Mouse (Mus musculus): ENCODE data around the gene Map3k1. TPM values are rescaled to one million over a fixed set of nuclear protein-coding genes. Genes with fewer than 3 reads are reported as not detected.

The Map3k1 gene
- polyA plus RNA-seq, 1 experiment: 34.5 TPM

DNA sequence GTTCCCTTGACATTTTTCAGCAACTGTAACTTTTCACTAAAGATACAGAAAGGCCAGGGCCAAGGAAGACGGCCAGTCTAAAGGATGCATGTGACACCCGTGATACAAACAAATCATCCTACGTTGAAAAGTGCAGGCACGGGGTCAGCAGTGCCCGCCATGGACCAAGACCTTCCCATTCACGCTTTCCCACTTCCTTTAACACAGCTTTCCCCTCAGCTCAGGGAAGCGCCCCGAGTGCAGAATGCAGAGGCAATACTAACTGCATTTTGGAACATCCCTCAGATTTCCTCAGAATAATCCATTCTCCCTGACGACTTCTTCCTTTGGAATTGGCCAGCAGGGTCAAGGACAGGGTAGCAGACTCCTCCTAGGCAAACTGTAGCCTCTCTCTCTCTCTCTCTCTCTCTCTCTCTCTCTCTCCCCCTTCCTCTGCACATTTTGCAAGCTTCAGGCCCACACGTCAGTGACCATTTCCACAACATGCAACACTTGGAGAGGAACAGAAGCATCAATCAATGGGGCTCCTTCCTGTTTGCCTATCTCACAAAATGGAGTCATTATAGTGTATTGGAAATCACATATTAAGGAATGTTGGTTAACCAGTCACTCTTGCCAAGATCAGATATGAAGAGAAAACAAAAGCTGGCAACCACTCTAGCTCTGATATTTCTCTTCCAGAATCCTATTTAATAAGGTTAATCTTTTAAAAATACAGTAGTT lies 3.7 kb downstream of the Map3k1 start:
- Histone ChIP-seq H3K4me3 (ENCODE audit: low read depth, low read length) (no peak overlapping the region), H3K9ac (ENCODE audit: low read depth, poor library complexity, severe bottlenecking) (no peak overlapping the region), H3K27ac (ENCODE audit: insufficient read depth, low read length) (no peak overlapping the region), H3K9me3 (replicated peaks; ENCODE audit: control insufficient read depth, insufficient read depth, low read length, poor library complexity, severe bottlenecking) (no peaks in the 10 kb centered on the region), H3K36me3 (ENCODE audit: control insufficient read depth, insufficient read depth, low read length, poor library complexity, severe bottlenecking) (no peaks in the 10 kb centered on the region), H3K4me1 (ENCODE audit: control insufficient read depth, insufficient read depth, low read length) (peaks cover 2% of the 10 kb centered on the region), H3K27me3 (ENCODE audit: control insufficient read depth, insufficient read depth, low read length, poor library complexity, severe bottlenecking) (no peaks in the 10 kb centered on the region)
- TF ChIP-seq CTCF (IDR thresholded peaks at IDR 0.05; ENCODE audit: low read depth, low read length): no peak
- TF ChIP-seq POLR2A (IDR thresholded peaks at IDR 0.05; ENCODE audit: insufficient read depth, low read length): no peak
- TF ChIP-seq EP300 (IDR thresholded peaks at IDR 0.05; ENCODE audit: insufficient read depth, low read depth, low read length): no peak

DNA sequence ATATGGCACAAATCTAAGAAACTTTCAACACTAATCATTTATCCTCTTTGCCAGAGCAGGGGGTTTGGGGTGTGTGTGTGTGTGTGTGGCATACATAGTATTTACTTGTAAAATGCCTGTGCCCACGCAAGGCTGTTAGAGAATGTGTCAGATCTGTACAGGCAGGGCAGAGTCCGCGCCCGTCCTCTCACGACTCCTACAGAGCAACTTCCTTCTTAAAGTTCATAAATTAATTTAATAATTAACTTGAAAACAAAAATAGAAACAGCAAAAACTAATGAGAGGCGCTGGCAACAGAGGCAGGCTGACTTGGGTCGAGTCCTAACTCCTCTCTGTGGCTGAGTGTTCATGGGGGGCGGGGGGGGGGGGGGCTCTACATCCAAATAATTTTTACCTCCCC lies 4.6 kb downstream of the Map3k1 start:
- Histone ChIP-seq H3K4me3 (ENCODE audit: low read depth, low read length) (no peak overlapping the region), H3K36me3 (ENCODE audit: control insufficient read depth, insufficient read depth, low read length, poor library complexity, severe bottlenecking) (no peaks in the 10 kb centered on the region), H3K9me3 (replicated peaks; ENCODE audit: control insufficient read depth, insufficient read depth, low read length, poor library complexity, severe bottlenecking) (no peaks in the 10 kb centered on the region), H3K27ac (ENCODE audit: insufficient read depth, low read length) (no peak overlapping the region), H3K4me1 (ENCODE audit: control insufficient read depth, insufficient read depth, low read length) (peaks cover 2% of the 10 kb centered on the region), H3K9ac (ENCODE audit: low read depth, poor library complexity, severe bottlenecking) (no peak overlapping the region), H3K27me3 (ENCODE audit: control insufficient read depth, insufficient read depth, low read length, poor library complexity, severe bottlenecking) (no peaks in the 10 kb centered on the region)
- TF ChIP-seq EP300 (IDR thresholded peaks at IDR 0.05; ENCODE audit: insufficient read depth, low read depth, low read length) (no peak), POLR2A (IDR thresholded peaks at IDR 0.05; ENCODE audit: insufficient read depth, low read length) (no peak), CTCF (IDR thresholded peaks at IDR 0.05; ENCODE audit: low read depth, low read length) (no peak)

DNA sequence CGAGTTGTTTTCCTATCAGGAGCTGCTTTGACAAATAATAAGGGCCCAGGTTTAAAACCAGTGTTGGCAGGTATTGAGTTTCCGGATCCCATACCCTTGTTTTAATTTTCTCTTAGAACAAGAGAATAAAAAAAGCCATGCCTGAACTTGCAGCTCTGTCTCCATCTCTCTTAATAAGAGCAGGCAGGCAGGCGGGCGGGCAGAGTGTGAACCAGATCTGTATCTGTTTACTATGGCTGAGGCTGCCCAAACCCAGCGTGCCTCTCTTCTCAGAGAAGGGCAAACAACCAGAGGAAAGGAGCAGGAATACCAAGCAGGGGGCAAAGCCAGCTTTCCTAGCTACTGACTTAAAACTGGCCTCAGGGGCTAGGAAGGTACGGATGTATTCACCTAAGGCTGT lies 5.3 kb downstream of the Map3k1 start:
- peaks cover 2% of the 10 kb centered on the region for H3K4me1 ChIP-seq (ENCODE audit: control insufficient read depth, insufficient read depth, low read length)
- no peak overlapping the region for H3K27ac ChIP-seq (ENCODE audit: insufficient read depth, low read length)
- H3K9ac ChIP-seq (ENCODE audit: low read depth, poor library complexity, severe bottlenecking): no peak overlapping the region
- H3K9me3 ChIP-seq (replicated peaks; ENCODE audit: control insufficient read depth, insufficient read depth, low read length, poor library complexity, severe bottlenecking): no peaks in the 10 kb centered on the region
- TF ChIP-seq CTCF (IDR thresholded peaks at IDR 0.05; ENCODE audit: low read depth, low read length): no peak
- no peak for TF ChIP-seq POLR2A (IDR thresholded peaks at IDR 0.05; ENCODE audit: insufficient read depth, low read length)
- TF ChIP-seq EP300 (IDR thresholded peaks at IDR 0.05; ENCODE audit: insufficient read depth, low read depth, low read length): no peak
- H3K36me3 ChIP-seq (ENCODE audit: control insufficient read depth, insufficient read depth, low read length, poor library complexity, severe bottlenecking): no peaks in the 10 kb centered on the region
- no peaks in the 10 kb centered on the region for H3K27me3 ChIP-seq (ENCODE audit: control insufficient read depth, insufficient read depth, low read length, poor library complexity, severe bottlenecking)
- no peak overlapping the region for H3K4me3 ChIP-seq (ENCODE audit: low read depth, low read length)

DNA sequence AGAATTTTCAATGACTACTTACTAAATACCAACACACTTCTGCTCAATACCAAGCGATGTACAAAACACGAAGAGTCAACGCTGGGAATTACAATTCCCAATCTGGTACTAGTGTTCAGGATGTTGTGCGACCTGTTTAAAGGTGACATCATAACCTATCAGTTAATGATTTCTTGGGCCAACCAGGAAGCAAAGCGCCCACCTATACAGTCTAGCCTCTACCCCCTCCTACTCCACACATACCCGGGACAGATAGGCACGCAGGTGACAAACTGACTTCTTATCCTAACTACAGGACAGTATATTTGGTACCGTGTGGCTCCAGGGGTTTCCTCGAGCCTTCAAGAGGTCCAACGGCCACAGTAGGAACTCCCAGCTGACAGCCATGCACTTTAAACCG lies 5.9 kb downstream of the Map3k1 start:
- Histone ChIP-seq H3K4me1 (ENCODE audit: control insufficient read depth, insufficient read depth, low read length) (peaks cover 7% of the 10 kb centered on the region), H3K4me3 (ENCODE audit: low read depth, low read length) (no peak overlapping the region), H3K9ac (ENCODE audit: low read depth, poor library complexity, severe bottlenecking) (no peak overlapping the region), H3K9me3 (replicated peaks; ENCODE audit: control insufficient read depth, insufficient read depth, low read length, poor library complexity, severe bottlenecking) (no peaks in the 10 kb centered on the region), H3K36me3 (ENCODE audit: control insufficient read depth, insufficient read depth, low read length, poor library complexity, severe bottlenecking) (no peaks in the 10 kb centered on the region), H3K27ac (ENCODE audit: insufficient read depth, low read length) (no peak overlapping the region), H3K27me3 (ENCODE audit: control insufficient read depth, insufficient read depth, low read length, poor library complexity, severe bottlenecking) (no peaks in the 10 kb centered on the region)
- TF ChIP-seq POLR2A (IDR thresholded peaks at IDR 0.05; ENCODE audit: insufficient read depth, low read length): no peak
- no peak for TF ChIP-seq EP300 (IDR thresholded peaks at IDR 0.05; ENCODE audit: insufficient read depth, low read depth, low read length)
- TF ChIP-seq CTCF (IDR thresholded peaks at IDR 0.05; ENCODE audit: low read depth, low read length): no peak

DNA sequence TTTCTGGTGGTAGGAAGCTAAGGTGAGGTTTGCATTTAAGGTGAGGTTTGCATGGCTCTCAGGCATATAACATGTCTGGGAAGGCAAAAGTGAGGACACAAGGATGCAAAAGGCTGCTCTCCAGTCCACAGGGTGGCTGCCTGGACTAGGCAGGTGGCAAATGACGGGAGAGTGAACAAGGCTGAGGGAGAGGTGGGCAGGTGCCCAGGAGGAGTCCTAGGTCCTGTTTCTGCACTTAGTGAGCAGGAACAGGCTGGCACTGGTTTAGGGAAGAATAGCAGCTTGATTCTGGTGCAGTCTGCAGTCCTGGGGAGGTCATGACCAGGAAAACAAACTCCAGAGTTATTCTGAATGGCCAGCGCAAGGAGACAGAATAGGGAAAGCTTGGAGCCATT lies 6.5 kb downstream of the Map3k1 start:
- Histone ChIP-seq H3K9me3 (replicated peaks; ENCODE audit: control insufficient read depth, insufficient read depth, low read length, poor library complexity, severe bottlenecking) (no peaks in the 10 kb centered on the region), H3K27me3 (ENCODE audit: control insufficient read depth, insufficient read depth, low read length, poor library complexity, severe bottlenecking) (no peaks in the 10 kb centered on the region), H3K4me1 (ENCODE audit: control insufficient read depth, insufficient read depth, low read length) (peaks cover 7% of the 10 kb centered on the region), H3K27ac (ENCODE audit: insufficient read depth, low read length) (no peak overlapping the region), H3K36me3 (ENCODE audit: control insufficient read depth, insufficient read depth, low read length, poor library complexity, severe bottlenecking) (no peaks in the 10 kb centered on the region), H3K9ac (ENCODE audit: low read depth, poor library complexity, severe bottlenecking) (no peak overlapping the region), H3K4me3 (ENCODE audit: low read depth, low read length) (no peak overlapping the region)
- TF ChIP-seq CTCF (IDR thresholded peaks at IDR 0.05; ENCODE audit: low read depth, low read length) (no peak), POLR2A (IDR thresholded peaks at IDR 0.05; ENCODE audit: insufficient read depth, low read length) (no peak), EP300 (IDR thresholded peaks at IDR 0.05; ENCODE audit: insufficient read depth, low read depth, low read length) (no peak)

DNA sequence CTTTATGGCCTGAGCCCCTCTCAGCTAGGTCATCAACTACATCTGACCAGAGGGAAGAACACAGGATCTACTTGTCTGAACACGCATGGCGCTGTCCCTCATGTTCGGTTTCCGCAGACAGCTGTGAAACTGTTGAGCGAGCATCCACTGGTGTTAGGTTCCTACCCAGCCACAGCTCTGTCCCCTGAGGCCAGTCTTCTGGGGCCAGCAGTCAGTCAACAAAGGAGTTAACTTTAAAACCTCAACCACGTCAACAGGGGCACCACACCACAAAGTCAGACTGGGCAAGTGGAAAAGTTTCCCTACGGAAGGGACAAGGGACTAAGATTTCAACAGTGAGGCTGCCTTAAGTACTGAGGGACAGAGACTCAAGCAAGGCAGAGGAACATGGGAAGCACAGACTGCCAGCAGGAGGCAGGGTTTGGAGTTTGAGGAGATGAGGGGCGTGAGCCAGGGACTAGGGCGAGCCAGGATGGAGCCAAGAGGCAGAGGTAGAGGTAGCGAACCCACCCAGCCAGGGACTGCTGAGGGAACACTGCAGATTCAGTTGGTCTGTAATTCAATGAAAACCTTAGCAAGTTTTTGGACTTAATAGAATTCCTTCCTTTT lies 7.0 kb downstream of the Map3k1 start:
- Histone ChIP-seq H3K4me1 (ENCODE audit: control insufficient read depth, insufficient read depth, low read length) (peaks cover 7% of the 10 kb centered on the region), H3K36me3 (ENCODE audit: control insufficient read depth, insufficient read depth, low read length, poor library complexity, severe bottlenecking) (no peaks in the 10 kb centered on the region), H3K9me3 (replicated peaks; ENCODE audit: control insufficient read depth, insufficient read depth, low read length, poor library complexity, severe bottlenecking) (no peaks in the 10 kb centered on the region), H3K9ac (ENCODE audit: low read depth, poor library complexity, severe bottlenecking) (no peak overlapping the region), H3K27ac (ENCODE audit: insufficient read depth, low read length) (no peak overlapping the region), H3K27me3 (ENCODE audit: control insufficient read depth, insufficient read depth, low read length, poor library complexity, severe bottlenecking) (no peaks in the 10 kb centered on the region), H3K4me3 (ENCODE audit: low read depth, low read length) (no peak overlapping the region)
- TF ChIP-seq CTCF (IDR thresholded peaks at IDR 0.05; ENCODE audit: low read depth, low read length) (peak; percentile 18), EP300 (IDR thresholded peaks at IDR 0.05; ENCODE audit: insufficient read depth, low read depth, low read length) (no peak)

All from ES-Bruce4 (cell line).